Mouse (Mus musculus): Measurements from ENCODE around the gene Msi2.

- no peak for TF ChIP-seq GATA1 (IDR thresholded peaks at IDR 0.05; ENCODE audit: borderline replicate concordance, low read length)
- no peak for TF ChIP-seq FLI1 (IDR thresholded peaks at IDR 0.05; ENCODE audit: low read length)
Observed at GRCm38 (mm10) chr11:88686061-88686460, 32.3 kb downstream of the Msi2 start.
